Mouse (Mus musculus) small intestine, adult 10 weeks (tissue): ENCODE data around the gene Tmem14c. TPM values are rescaled to one million over a fixed set of nuclear protein-coding genes. Genes with fewer than 3 reads are reported as not detected.

Source experiments
- polyA plus RNA-seq: library from polyadenylated mRNA; stranded (reverse); fragments of 350-450 nt; fragmentation: Illumina TruSeq; extraction: RNeasy Lipid Tissue Mini Kit (QIAGEN cat#74804); gene quantifications from one replicate; pipeline ENCODE4 v1.2.3, GENCODE M21; 2014; ENCODE audit warnings: low replicate concordance

Tmem14c gene
- 33.3 TPM for polyA plus RNA-seq

GRCm38 (mm10) chr13:41015829-41016634, at the start of gene Tmem14c:
TSS of gene Tmem14c (plus strand) at chr13:41016292.

GRCm38 (mm10) chr13:41000926-41001639, 15.0 kb upstream of the Tmem14c start, which contains the start of gene Pak1ip1:
TSS of gene Pak1ip1 (plus strand) at chr13:41001023.

Other genes with a start within 250 kb of the Tmem14c start
- 36.5 TPM for gene Gcnt2, start 156.5 kb upstream of the Tmem14c start, polyA plus RNA-seq
- 66.5 TPM for gene Pak1ip1, start 15.3 kb upstream of the Tmem14c start, polyA plus RNA-seq
- not detected for gene Mak, start 63.4 kb downstream of the Tmem14c start, polyA plus RNA-seq
- not detected for gene Gcm2, start 94.7 kb downstream of the Tmem14c start, polyA plus RNA-seq
- gene Sycp2l, start 98.0 kb downstream of the Tmem14c start, polyA plus RNA-seq: 0.15 TPM
- 0.11 TPM for gene Elovl2, start 204.1 kb downstream of the Tmem14c start, polyA plus RNA-seq
- 21.1 TPM for gene Smim13, start 233.6 kb downstream of the Tmem14c start, polyA plus RNA-seq